Mouse (Mus musculus) small intestine, adult 10 weeks (tissue): ENCODE data around the gene Actr3b. TPM values are rescaled to one million over a fixed set of nuclear protein-coding genes. Genes with fewer than 3 reads are reported as not detected.

Source experiments
- polyA plus RNA-seq: library from polyadenylated mRNA; stranded (reverse); fragments of 350-450 nt; fragmentation: Illumina TruSeq; extraction: RNeasy Lipid Tissue Mini Kit (QIAGEN cat#74804); gene quantifications from one replicate; pipeline ENCODE4 v1.2.3, GENCODE M21; 2014; ENCODE audit warnings: low replicate concordance

The Actr3b gene
- 0.19 TPM for polyA plus RNA-seq

DNA sequence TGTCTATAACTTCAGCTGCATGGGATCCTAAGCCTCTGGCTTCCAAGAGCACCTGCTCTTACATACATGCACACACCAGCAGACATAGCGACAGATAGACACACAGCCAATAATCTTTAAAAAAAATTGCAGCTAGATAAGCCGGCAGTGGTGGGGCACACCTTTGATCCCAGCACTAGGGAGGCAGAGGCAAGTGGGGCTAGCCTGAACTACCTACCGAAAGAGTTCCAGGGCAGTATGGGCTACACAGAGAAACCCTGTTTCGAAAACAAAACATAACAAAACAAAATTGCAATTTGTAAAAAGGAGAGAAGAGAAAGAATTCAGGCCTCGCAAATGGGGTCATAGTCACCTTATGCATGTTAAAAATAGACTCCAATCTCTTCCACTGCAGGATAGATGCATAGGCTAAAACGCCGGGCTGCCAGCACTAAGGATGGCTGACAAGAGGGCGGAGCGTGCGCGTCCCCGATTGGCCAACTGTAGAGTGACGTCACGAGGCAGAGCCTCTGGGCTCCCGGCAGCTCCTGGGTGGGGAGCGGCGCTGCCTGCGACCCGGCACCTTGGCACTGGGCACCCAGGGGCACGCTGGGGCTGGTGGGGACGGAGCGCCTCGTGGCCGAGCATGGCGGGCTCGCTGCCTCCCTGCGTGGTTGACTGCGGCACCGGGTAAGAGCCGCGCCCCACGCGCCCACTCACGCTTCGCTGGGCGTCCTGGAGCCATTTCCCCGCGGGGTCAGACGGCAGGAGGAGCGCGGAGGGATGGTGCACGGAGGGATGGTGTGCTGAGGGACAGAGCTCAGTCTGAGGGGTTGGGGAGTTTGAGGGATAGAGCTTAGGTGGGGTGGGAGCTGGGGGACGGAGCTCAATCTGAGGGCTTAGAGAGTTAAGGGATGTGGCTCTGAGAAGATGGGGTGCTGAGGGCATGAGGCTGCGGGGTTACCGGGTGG, at the start of gene Actr3b:
TSS of gene Actr3b (plus strand) at position 538 of the 950 bp plus-strand sequence.

Other genes with a start within 250 kb of the Actr3b start
- not detected for gene Cct8l1, start 243.9 kb upstream of the Actr3b start, polyA plus RNA-seq
- gene Xrcc2, start 54.2 kb upstream of the Actr3b start, polyA plus RNA-seq: 2.0 TPM
- not detected for gene Gm21663, start 182.4 kb downstream of the Actr3b start, polyA plus RNA-seq
- gene Gm21671, start 194.4 kb downstream of the Actr3b start, polyA plus RNA-seq: not detected
- not detected for gene Gm21680, start 212.7 kb downstream of the Actr3b start, polyA plus RNA-seq
- not detected for gene Gm21698, start 228.7 kb downstream of the Actr3b start, polyA plus RNA-seq
- gene Gm1979, start 244.8 kb downstream of the Actr3b start, polyA plus RNA-seq: not detected